Mouse (Mus musculus) lung, embryonic 16.5 days (tissue): ENCODE data around the gene Scgb1a1. TPM values are rescaled to one million over a fixed set of nuclear protein-coding genes. Genes with fewer than 3 reads are reported as not detected.

Experiments used
- ATAC-seq: fragments of 200-750 bp; cut with Nextera tagmentation; 2 replicates; pipeline ENCODE4 v1.8.0; 2017; ENCODE audit warnings: low read depth, mild to moderate bottlenecking, moderate library complexity
- H3K27ac ChIP-seq: fragments of 300-500 bp; sonication (generic); 2 replicates; pipeline ENCODE4 v1.5.1; 2014; ENCODE audit warnings: mild to moderate bottlenecking, control low read depth, low read length
- H3K27me3 ChIP-seq: fragments of 300-500 bp; sonication (generic); 2 replicates; pipeline ENCODE4 v1.6.1; 2014; ENCODE audit warnings: low read depth, low read length, mixed read lengths; ENCODE audit not compliant: control insufficient read depth, insufficient read depth
- H3K36me3 ChIP-seq: fragments of 300-500 bp; sonication (generic); 2 replicates; pipeline ENCODE4 v1.6.1; 2014; ENCODE audit warnings: low read length; ENCODE audit not compliant: control insufficient read depth, insufficient read depth
- H3K4me1 ChIP-seq: fragments of 300-500 bp; sonication (generic); replicated peaks from 2 replicates; pipeline ENCODE4 v1.6.1; 2014; ENCODE audit warnings: low read length, mixed read lengths; ENCODE audit not compliant: control insufficient read depth, insufficient read depth
- H3K4me2 ChIP-seq: fragments of 300-500 bp; sonication (generic); 2 replicates; pipeline ENCODE4 v1.6.1; 2014; ENCODE audit warnings: low read depth, low read length, control low read depth
- H3K4me3 ChIP-seq: fragments of 300-500 bp; sonication (generic); 2 replicates; pipeline ENCODE4 v1.5.1; 2014; ENCODE audit warnings: mild to moderate bottlenecking, low read length, control low read depth
- H3K9ac ChIP-seq: fragments of 300-500 bp; sonication (generic); 2 replicates; pipeline ENCODE4 v1.6.1; 2014; ENCODE audit warnings: low read length, control low read depth
- H3K9me3 ChIP-seq: fragments of 300-500 bp; sonication (generic); 2 replicates; pipeline ENCODE4 v1.6.1; 2016; ENCODE audit warnings: low read length; ENCODE audit not compliant: control insufficient read depth
- WGBS: fragments of 180-500 bp; shearing (Covaris S2); extraction: QIAGEN DNeasy Blood & Tissue Kit; methylation state at CpG from one replicate; pipeline ENCODE4 v1.1.7; 2014; 5-methylcytosine and 5-hydroxymethylcytosine counted together
- polyA plus RNA-seq: library from polyadenylated mRNA; unstranded; fragments of >200 nt; fragmentation: Nextera tagmentation; extraction: Ambion mirVana; gene quantifications from 2 replicates; pipeline ENCODE4 v1.2.1, GENCODE M21; 2015

Scgb1a1 gene
- polyA plus RNA-seq, 1 experiment from 2014 or later, result 25.3 TPM

GRCm38 (mm10) chr19:9041074-9041473 lies 46.7 kb downstream of the Scgb1a1 start:
- Histone ChIP-seq H3K9me3 (no peaks in the 10 kb centered on the region), H3K27ac (no peak overlapping the region), H3K4me1 (0 out of 2 replicates have a peak, but pooled peaks cover 2% of the 10 kb centered on the region), H3K4me2 (no peak overlapping the region), H3K36me3 (no peaks in the 10 kb centered on the region), H3K9ac (no peak overlapping the region), H3K27me3 (no peaks in the 10 kb centered on the region), H3K4me3 (no peak overlapping the region)
- ATAC-seq, result no peak

- Histone ChIP-seq H3K9ac (no peak overlapping the region), H3K4me3 (no peak overlapping the region), H3K4me2 (no peak overlapping the region), H3K4me1 (0 out of 2 replicates have a peak, but pooled peaks cover 2% of the 10 kb centered on the region), H3K27me3 (no peaks in the 10 kb centered on the region), H3K27ac (no peak overlapping the region), H3K36me3 (no peaks in the 10 kb centered on the region), H3K9me3 (no peaks in the 10 kb centered on the region)
- 81% methylated on average over 6 of the region's 6 CpGs for WGBS
- ATAC-seq, result no peak
These were observed 47.1 kb downstream of the Scgb1a1 start for GRCm38 (mm10) chr19:9040649-9041048.

- Histone ChIP-seq H3K27me3 (no peaks in the 10 kb centered on the region), H3K4me2 (no peak overlapping the region), H3K4me1 (0 out of 2 replicates have a peak, but pooled peaks cover 2% of the 10 kb centered on the region), H3K9ac (no peak overlapping the region), H3K36me3 (no peaks in the 10 kb centered on the region), H3K27ac (no peak overlapping the region), H3K9me3 (no peaks in the 10 kb centered on the region), H3K4me3 (no peak overlapping the region)
- ATAC-seq, result 0 out of 2 replicates have a peak, but pooled peaks have one; percentile 52
- WGBS, result 25% methylated on average over 7 of the region's 7 CpGs
These were observed 47.8 kb downstream of the Scgb1a1 start for GRCm38 (mm10) chr19:9039928-9040327.

- Histone ChIP-seq H3K27me3 (no peaks in the 10 kb centered on the region), H3K4me3 (no peak overlapping the region), H3K9me3 (no peaks in the 10 kb centered on the region), H3K36me3 (no peaks in the 10 kb centered on the region), H3K9ac (no peak overlapping the region), H3K4me2 (no peak overlapping the region), H3K4me1 (peaks cover 4% of the 10 kb centered on the region), H3K27ac (no peak overlapping the region)
- WGBS, result 55% methylated on average over 4 of the region's 4 CpGs
- no peak for ATAC-seq
These were observed 48.5 kb downstream of the Scgb1a1 start for GRCm38 (mm10) chr19:9039266-9039665.

GRCm38 (mm10) chr19:9038136-9038535 lies 49.6 kb downstream of the Scgb1a1 start:
- H3K4me3 ChIP-seq, result no peak overlapping the region
- no peak overlapping the region for H3K4me2 ChIP-seq
- no peak for ATAC-seq
- H3K27ac ChIP-seq, result no peak overlapping the region
- no peak overlapping the region for H3K9ac ChIP-seq
- H3K36me3 ChIP-seq, result no peaks in the 10 kb centered on the region
- H3K4me1 ChIP-seq, result peaks cover 9% of the 10 kb centered on the region
- H3K27me3 ChIP-seq, result no peaks in the 10 kb centered on the region
- no peaks in the 10 kb centered on the region for H3K9me3 ChIP-seq
- WGBS, result 62% methylated on average over 3 of the region's 3 CpGs

GRCm38 (mm10) chr19:9035101-9035500 lies 52.7 kb downstream of the Scgb1a1 start:
- Histone ChIP-seq H3K9me3 (no peaks in the 10 kb centered on the region), H3K4me2 (no peak overlapping the region), H3K36me3 (no peaks in the 10 kb centered on the region), H3K27ac (no peak overlapping the region), H3K4me3 (no peak overlapping the region), H3K4me1 (peaks cover 15% of the 10 kb centered on the region), H3K9ac (no peak overlapping the region), H3K27me3 (no peaks in the 10 kb centered on the region)
- 42% methylated on average over 3 of the region's 3 CpGs for WGBS
- no peak for ATAC-seq

GRCm38 (mm10) chr19:9034480-9034879 lies 53.3 kb downstream of the Scgb1a1 start:
- no peaks in the 10 kb centered on the region for H3K36me3 ChIP-seq
- 82% methylated on average over 3 of the region's 3 CpGs for WGBS
- H3K9me3 ChIP-seq, result no peaks in the 10 kb centered on the region
- no peak overlapping the region for H3K27ac ChIP-seq
- no peak overlapping the region for H3K4me3 ChIP-seq
- no peaks in the 10 kb centered on the region for H3K27me3 ChIP-seq
- ATAC-seq, result no peak
- H3K9ac ChIP-seq, result no peak overlapping the region
- peaks cover 15% of the 10 kb centered on the region for H3K4me1 ChIP-seq
- H3K4me2 ChIP-seq, result no peak overlapping the region

Other genes with a start within 250 kb of the Scgb1a1 start
- 2.8 and 3.3 TPM in 2 replicates for gene Gng3, start 248.8 kb downstream of the Scgb1a1 start, polyA plus RNA-seq
- 1.6 and 1.7 TPM in 2 replicates for gene Lrrn4cl, start 237.2 kb downstream of the Scgb1a1 start, polyA plus RNA-seq
- 156 and 164 TPM in 2 replicates for gene Ubxn1, start 216.5 kb downstream of the Scgb1a1 start, polyA plus RNA-seq
- 63.5 and 64.0 TPM in 2 replicates for gene Uqcc3, start 207.0 kb downstream of the Scgb1a1 start, polyA plus RNA-seq
- gene Lbhd1, start 204.2 kb downstream of the Scgb1a1 start, polyA plus RNA-seq, result 71.3 and 75.9 TPM in 2 replicates
- not detected in 2 replicates for gene Gm49403, start 204.0 kb downstream of the Scgb1a1 start, polyA plus RNA-seq
- gene 1810009A15Rik, start 199.1 kb downstream of the Scgb1a1 start, polyA plus RNA-seq, result 68.4 and 71.4 TPM in 2 replicates
- gene Gm49416, start 199.0 kb downstream of the Scgb1a1 start, polyA plus RNA-seq, result not detected in 2 replicates
- 38.3 and 40.8 TPM in 2 replicates for gene Ints5, start 195.0 kb downstream of the Scgb1a1 start, polyA plus RNA-seq
- gene Ganab, start 189.9 kb downstream of the Scgb1a1 start, polyA plus RNA-seq, result 125 and 127 TPM in 2 replicates
- gene B3gat3, start 167.6 kb downstream of the Scgb1a1 start, polyA plus RNA-seq, result 40.2 and 43.5 TPM in 2 replicates
- gene Rom1, start 158.6 kb downstream of the Scgb1a1 start, polyA plus RNA-seq, result 2.8 and 4.0 TPM in 2 replicates
- 31.0 and 32.2 TPM in 2 replicates for gene Eml3, start 158.4 kb downstream of the Scgb1a1 start, polyA plus RNA-seq
- 149 and 164 TPM in 2 replicates for gene Mta2, start 146.1 kb downstream of the Scgb1a1 start, polyA plus RNA-seq
- gene Tut1, start 134.1 kb downstream of the Scgb1a1 start, polyA plus RNA-seq, result 27.5 and 28.9 TPM in 2 replicates
- gene Eef1g, start 120.9 kb downstream of the Scgb1a1 start, polyA plus RNA-seq, result 366 TPM in 2 replicates
- gene Ahnak, start 98.7 kb downstream of the Scgb1a1 start, polyA plus RNA-seq, result 30.5 and 31.0 TPM in 2 replicates
- 15.3 and 18.8 TPM in 2 replicates for gene Asrgl1, start 47.7 kb upstream of the Scgb1a1 start, polyA plus RNA-seq